ENCODE assay signal across 9 mouse cellular contexts in genomic region chr14:59201604-59202215, GRCm38 (mm10). TPM values are rescaled to one million over a fixed set of nuclear protein-coding genes. Genes with fewer than 3 reads are reported as not detected.
DNase-seq lines count a peak whose midpoint lies in the region; ATAC-seq and TF ChIP-seq lines count a peak whose summit lies in the region.
"Had no signal": no experiment of that assay in that cellular context is flagged by ENCODE, and none has a peak within 500 bp of the region (broad histone marks: within the 10 kb centered on the region; RNA-seq: fewer than 3 reads in every experiment).

No protein-coding gene starts in this region.

- DNase-seq in kidney, postnatal 4 days = no peak
- no peak for DNase-seq in cerebellum, postnatal 36 days
- no peak for DNase-seq in ovary, adult 18-20 months (ENCODE audit: low spot score)
- no peak for DNase-seq in natural killer cell, adult 2 months (ENCODE audit: low spot score in 2 of 2)

- peak overlapping the region; percentile 92 for H3K9ac ChIP-seq in kidney, embryonic 16.5 days (replicated peaks; ENCODE audit: low read length)
- peak overlapping the region; percentile 92 for H3K9ac ChIP-seq in hindbrain, embryonic 15.5 days
- peak overlapping the region; percentile 96 for H3K9ac ChIP-seq in midbrain, embryonic 16.5 days (ENCODE audit: low read depth, low read length)

- H3K27me3 ChIP-seq in kidney, embryonic 16.5 days (ENCODE audit: insufficient read depth, low read length) = no peaks in the 10 kb centered on the region
- H3K27me3 ChIP-seq in hindbrain, embryonic 15.5 days = no peaks in the 10 kb centered on the region
- H3K27me3 ChIP-seq in midbrain, embryonic 16.5 days (ENCODE audit: control insufficient read depth, insufficient read depth, low read depth, low read length) = no peaks in the 10 kb centered on the region

- no peak for TF ChIP-seq CTCF in bone marrow, adult 2 months (IDR thresholded peaks at IDR 0.05; ENCODE audit: control insufficient read depth, insufficient read depth, low read length)

- H3K4me2 ChIP-seq in kidney, embryonic 16.5 days (replicated peaks; ENCODE audit: low read depth, low read length) = peak overlapping the region; percentile 55
- H3K4me2 ChIP-seq in hindbrain, embryonic 15.5 days = peak overlapping the region; percentile 84
- peak overlapping the region; percentile 75 for H3K4me2 ChIP-seq in midbrain, embryonic 16.5 days (ENCODE audit: low read length)

- no peak for TF ChIP-seq POLR2A in bone marrow, adult 2 months (IDR thresholded peaks at IDR 0.05; ENCODE audit: borderline replicate concordance, control insufficient read depth, low read depth, low read length)

- peak overlapping the region; percentile 74 for H3K4me3 ChIP-seq in kidney, embryonic 16.5 days (ENCODE audit: low read length)
- peak overlapping the region; percentile 81 for H3K4me3 ChIP-seq in bone marrow, adult 2 months (replicated peaks; ENCODE audit: control insufficient read depth, low read depth, low read length)
- H3K4me3 ChIP-seq in hindbrain, embryonic 15.5 days = peak overlapping the region; percentile 88
- peak overlapping the region; percentile 88 for H3K4me3 ChIP-seq in midbrain, embryonic 16.5 days (ENCODE audit: low read depth, low read length)

- peak overlapping the region; percentile 94 for H3K27ac ChIP-seq in kidney, embryonic 16.5 days (ENCODE audit: low read length)
- peak overlapping the region; percentile 88 for H3K27ac ChIP-seq in bone marrow, adult 2 months (ENCODE audit: control insufficient read depth, insufficient read depth, low read depth, low read length, poor library complexity)
- peak overlapping the region; percentile 97 for H3K27ac ChIP-seq in hindbrain, embryonic 15.5 days (replicated peaks)
- peak overlapping the region; percentile 98 for H3K27ac ChIP-seq in midbrain, embryonic 16.5 days (ENCODE audit: low read length)

- no peaks in the 10 kb centered on the region for H3K9me3 ChIP-seq in kidney, embryonic 16.5 days (ENCODE audit: low read length)
- H3K9me3 ChIP-seq in hindbrain, embryonic 15.5 days = no peaks in the 10 kb centered on the region
- H3K9me3 ChIP-seq in midbrain, embryonic 16.5 days (replicated peaks; ENCODE audit: control insufficient read depth, low read length, poor library complexity, severe bottlenecking) = no peaks in the 10 kb centered on the region

- WGBS in kidney, embryonic 16.5 days = under 1% methylated on average over 21 of the region's 21 CpGs
- 4% methylated on average over 21 of the region's 21 CpGs for WGBS in bone marrow, adult 2 months
- WGBS in hindbrain, embryonic 15.5 days = under 1% methylated on average over 21 of the region's 21 CpGs
- WGBS in midbrain, embryonic 16.5 days = under 1% methylated on average over 21 of the region's 21 CpGs

- peaks cover 25% of the 10 kb centered on the region for H3K4me1 ChIP-seq in kidney, embryonic 16.5 days (ENCODE audit: insufficient read depth, low read length)
- no peaks in the 10 kb centered on the region for H3K4me1 ChIP-seq in bone marrow, adult 2 months (ENCODE audit: control insufficient read depth, insufficient read depth, low read length)
- H3K4me1 ChIP-seq in hindbrain, embryonic 15.5 days (replicated peaks) = peaks cover 43% of the 10 kb centered on the region
- H3K4me1 ChIP-seq in midbrain, embryonic 16.5 days (ENCODE audit: control insufficient read depth, insufficient read depth, low read length) = peaks cover 40% of the 10 kb centered on the region

- H3K36me3 ChIP-seq in kidney, embryonic 16.5 days (ENCODE audit: insufficient read depth, low read length) = no peaks in the 10 kb centered on the region
- no peaks in the 10 kb centered on the region for H3K36me3 ChIP-seq in hindbrain, embryonic 15.5 days
- no peaks in the 10 kb centered on the region for H3K36me3 ChIP-seq in midbrain, embryonic 16.5 days (ENCODE audit: control insufficient read depth, insufficient read depth, low read length)

- no peak for ATAC-seq in kidney, embryonic 16.5 days (ENCODE audit: low FRiP score, low TSS enrichment)
- no peak for ATAC-seq in hindbrain, embryonic 15.5 days (ENCODE audit: low FRiP score, low read depth)
- ATAC-seq in midbrain, embryonic 16.5 days = no peak

RNA-seq across cellular contexts. Expression of gene Rcbtb1, which starts 0.7 kb away (rescaled TPM):
- 64.2 and 65.0 TPM in 2 replicates for polyA plus RNA-seq in kidney, embryonic 16.5 days (2015; fragmentation: Nextera tagmentation; extraction: Ambion mirVana)
- 5.9 and 13.7 TPM in 2 replicates for polyA plus RNA-seq in bone marrow, adult 2 months (2011; ENCODE audit: insufficient read depth, insufficient read length, low replicate concordance, missing spikeins)
- 49.7 and 52.5 TPM in 2 replicates for polyA plus RNA-seq in hindbrain, embryonic 15.5 days (2015; fragmentation: Nextera tagmentation; extraction: Ambion mirVana)
- 49.9 and 57.4 TPM in 2 replicates for polyA plus RNA-seq in midbrain, embryonic 16.5 days (2015; fragmentation: Nextera tagmentation; extraction: Ambion mirVana)

RNA-seq across cellular contexts. Expression of gene Gm5142, which starts 23.2 kb away (rescaled TPM):
- polyA plus RNA-seq in kidney, embryonic 16.5 days (2015; fragmentation: Nextera tagmentation; extraction: Ambion mirVana) = not detected in 2 replicates
- not detected in 2 replicates for polyA plus RNA-seq in bone marrow, adult 2 months (2011; ENCODE audit: insufficient read depth, insufficient read length, low replicate concordance, missing spikeins)
- not detected in 2 replicates for polyA plus RNA-seq in hindbrain, embryonic 15.5 days (2015; fragmentation: Nextera tagmentation; extraction: Ambion mirVana)
- not detected in 2 replicates for polyA plus RNA-seq in midbrain, embryonic 16.5 days (2015; fragmentation: Nextera tagmentation; extraction: Ambion mirVana)
- polyA plus RNA-seq: brain, embryonic 14.5 days had no signal

RNA-seq across cellular contexts. Expression of gene Gm6904, which starts 58.3 kb away (rescaled TPM):
- polyA plus RNA-seq in kidney, embryonic 16.5 days (2015; fragmentation: Nextera tagmentation; extraction: Ambion mirVana) = not detected in 2 replicates
- not detected in 2 replicates for polyA plus RNA-seq in bone marrow, adult 2 months (2011; ENCODE audit: insufficient read depth, insufficient read length, low replicate concordance, missing spikeins)
- not detected in 2 replicates for polyA plus RNA-seq in hindbrain, embryonic 15.5 days (2015; fragmentation: Nextera tagmentation; extraction: Ambion mirVana)
- not detected in 2 replicates for polyA plus RNA-seq in midbrain, embryonic 16.5 days (2015; fragmentation: Nextera tagmentation; extraction: Ambion mirVana)
- polyA plus RNA-seq: brain, embryonic 14.5 days had no signal

RNA-seq across cellular contexts. Expression of gene 1700129C05Rik, which starts 59.0 kb away (rescaled TPM):
- not detected in 2 replicates for polyA plus RNA-seq in kidney, embryonic 16.5 days (2015; fragmentation: Nextera tagmentation; extraction: Ambion mirVana)
- not detected in 2 replicates for polyA plus RNA-seq in bone marrow, adult 2 months (2011; ENCODE audit: insufficient read depth, insufficient read length, low replicate concordance, missing spikeins)
- not detected in 2 replicates for polyA plus RNA-seq in hindbrain, embryonic 15.5 days (2015; fragmentation: Nextera tagmentation; extraction: Ambion mirVana)
- not detected in 2 replicates for polyA plus RNA-seq in midbrain, embryonic 16.5 days (2015; fragmentation: Nextera tagmentation; extraction: Ambion mirVana)
- polyA plus RNA-seq: brain, embryonic 14.5 days had no signal
